Mouse (Mus musculus) bone marrow macrophage, adult 2 months (primary cell): ENCODE data around the gene Sgsm3.

Experiments used
- CTCF ChIP-seq: IDR thresholded peaks from 2 replicates; pipeline ENCODE4 v1.5.1; 2012; ENCODE audit warnings: low read depth, mild to moderate bottlenecking, low read length, moderate library complexity
- POLR2A ChIP-seq: IDR thresholded peaks from 2 replicates; pipeline ENCODE4 v1.6.1; 2012; ENCODE audit warnings: mild to moderate bottlenecking, low read depth, low read length, borderline replicate concordance

DNA sequence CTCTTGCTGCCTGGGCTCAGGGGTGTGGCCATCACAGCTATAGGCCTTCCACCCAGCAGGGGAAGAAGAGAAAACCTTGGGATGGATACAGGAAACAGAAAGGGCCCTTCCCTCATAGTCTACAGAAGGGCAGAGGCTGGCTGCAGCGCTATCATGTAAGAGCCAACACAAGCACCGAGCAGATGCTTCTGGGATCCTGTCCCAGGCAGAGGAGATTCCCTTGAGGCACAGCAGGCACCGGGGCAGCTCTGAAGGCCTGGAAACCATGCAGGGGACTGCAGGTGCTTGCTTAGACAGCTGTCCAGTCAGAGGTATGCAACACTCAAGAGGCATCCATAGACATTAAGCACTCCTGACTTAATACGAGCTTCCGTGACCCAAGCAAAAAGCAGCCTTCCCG lies 56.6 kb downstream of the Sgsm3 start:
- TF ChIP-seq POLR2A (no peak), CTCF (no peak)
